Mouse (Mus musculus) ES-E14 (cell line): Measurements from ENCODE around the gene Nek8. TPM values are rescaled to one million over a fixed set of nuclear protein-coding genes. Genes with fewer than 3 reads are reported as not detected.

Experiments
- DNase-seq: peaks from one replicate; pipeline ENCODE4 v3.0.0-alpha.2; 2013; ENCODE audit warnings: low read depth, low spot score
- H3K27ac ChIP-seq: 2 replicates; pipeline ENCODE4 v1.5.1; 2012; ENCODE audit warnings: low read depth, mild to moderate bottlenecking, low read length, moderate library complexity, mixed read lengths; ENCODE audit not compliant: poor library complexity, insufficient read depth, severe bottlenecking
- H3K36me3 ChIP-seq: 2 replicates; pipeline ENCODE4 v1.6.1; 2012; ENCODE audit warnings: mild to moderate bottlenecking, low read length, moderate library complexity, mixed read lengths; ENCODE audit not compliant: control insufficient read depth, poor library complexity, insufficient read depth, severe bottlenecking
- H3K4me1 ChIP-seq, 2 experiments: fragments of 150-350 bp in 1 of 2; sonication (generic) in 1 of 2; 2 replicates each; pipeline ENCODE4 v1.6.1; 2012; ENCODE audit warnings: low read length in 2 of 2, mild to moderate bottlenecking in 1 of 2, mixed read lengths in 1 of 2; ENCODE audit not compliant: control insufficient read depth in 2 of 2, insufficient read depth in 2 of 2, poor library complexity in 1 of 2
- H3K4me3 ChIP-seq, 2 experiments: fragments of 150-350 bp in 1 of 2; sonication (generic) in 1 of 2; 2 replicates each; pipeline ENCODE4 v1.5.1; 2012; ENCODE audit warnings: low read length in 2 of 2, low read depth in 1 of 2, mild to moderate bottlenecking in 1 of 2, mixed read lengths in 1 of 2; ENCODE audit not compliant: insufficient read depth in 1 of 2, poor library complexity in 1 of 2, severe bottlenecking in 1 of 2
- H3K9ac ChIP-seq: 2 replicates; pipeline ENCODE4 v1.6.1; 2012; ENCODE audit warnings: low read depth, mild to moderate bottlenecking, low read length, mixed read lengths; ENCODE audit not compliant: poor library complexity, insufficient read depth, severe bottlenecking
- H3K9me3 ChIP-seq: fragments of 150-350 bp; sonication (generic); 2 replicates; pipeline ENCODE4 v1.6.1; 2012; ENCODE audit warnings: low read depth, mild to moderate bottlenecking, low read length; ENCODE audit not compliant: control insufficient read depth, insufficient read depth
- CHD2 ChIP-seq: IDR thresholded peaks from 2 replicates; pipeline ENCODE4 v1.6.1; 2014; ENCODE audit warnings: mild to moderate bottlenecking, low read depth, low read length, inconsistent platforms
- HCFC1 ChIP-seq: IDR thresholded peaks from 2 replicates; pipeline ENCODE4 v1.6.1; 2012; ENCODE audit warnings: low read length, inconsistent platforms, borderline replicate concordance; ENCODE audit not compliant: insufficient read depth
- MAFK ChIP-seq: IDR thresholded peaks from 2 replicates; pipeline ENCODE4 v1.6.1; 2014; ENCODE audit warnings: mild to moderate bottlenecking, low read depth, low read length, inconsistent platforms; ENCODE audit not compliant: insufficient read depth
- ZC3H11A ChIP-seq: IDR thresholded peaks from 2 replicates; pipeline ENCODE4 v1.6.1; 2012; ENCODE audit warnings: low read depth, mild to moderate bottlenecking, inconsistent platforms, low read length, borderline replicate concordance
- ZNF384 ChIP-seq: IDR thresholded peaks from 2 replicates; pipeline ENCODE4 v1.6.1; 2012; ENCODE audit warnings: low read depth, low read length, inconsistent platforms
- in situ Hi-C, 2 experiments: fragments of 600-800 bp; cut with MboI; formaldehyde crosslinking; loops; one replicate each; pipeline ENCODE4 v1.15.1; 2025; ENCODE audit warnings: low sequenced_read_pairs in 2 of 2, inconsistent platforms in 1 of 2; ENCODE audit not compliant: unreplicated experiment in 2 of 2
- total RNA-seq: library from RNA; depleted of rRNA; stranded (reverse); fragments of 300-350 nt; gene quantifications from 2 replicates; pipeline ENCODE4 v1.2.3, GENCODE M21; 2012

Nek8 gene
- total RNA-seq, 1 experiment = 15.3 TPM

GRCm38 (mm10) chr11:78156156-78156699 lies 20.2 kb downstream of the Nek8 start:
- in situ Hi-C loops = no loop called here
- Histone ChIP-seq H3K9me3 (no peaks in the 10 kb centered on the region), H3K9ac (no peak overlapping the region), H3K4me1 (peaks cover 0 to 24% of the 10 kb centered on the region in 2 experiments; a peak in 2 of 4 replicates), H3K36me3 (peaks cover 51% of the 10 kb centered on the region), H3K27ac (no peak overlapping the region), H3K4me3 (no peak overlapping the region)
- no peak for TF ChIP-seq ZNF384
- DNase-seq = no peak

- TF ChIP-seq HCFC1 (no peak), ZNF384 (no peak), MAFK (no peak), CHD2 (no peak), ZC3H11A (no peak)
- peaks cover 0 to 21% of the 10 kb centered on the region in 2 experiments; a peak in 2 of 4 replicates for H3K4me1 ChIP-seq
- H3K9ac ChIP-seq = no peak overlapping the region
- no peak overlapping the region for H3K27ac ChIP-seq
- H3K9me3 ChIP-seq = no peaks in the 10 kb centered on the region
- peaks cover 46% of the 10 kb centered on the region for H3K36me3 ChIP-seq
- in situ Hi-C loops = no loop called here
- DNase-seq = no peak
- H3K4me3 ChIP-seq = no peak overlapping the region
Observed at GRCm38 (mm10) chr11:78155674-78156073, 20.8 kb downstream of the Nek8 start.

GRCm38 (mm10) chr11:78153778-78154177 lies 22.7 kb downstream of the Nek8 start:
- no peak for DNase-seq
- TF ChIP-seq MAFK (no peak), ZC3H11A (no peak), CHD2 (no peak), ZNF384 (no peak), HCFC1 (no peak)
- no peak overlapping the region for H3K4me3 ChIP-seq
- no peak overlapping the region for H3K9ac ChIP-seq
- H3K9me3 ChIP-seq = no peaks in the 10 kb centered on the region
- in situ Hi-C loops = no loop called here
- H3K4me1 ChIP-seq = peaks cover 0 to 12% of the 10 kb centered on the region in 2 experiments; a peak in 2 of 4 replicates
- H3K36me3 ChIP-seq = peaks cover 34% of the 10 kb centered on the region
- H3K27ac ChIP-seq = no peak overlapping the region

GRCm38 (mm10) chr11:78152299-78153231 lies 23.9 kb downstream of the Nek8 start:
- TF ChIP-seq ZNF384 (no peak), ZC3H11A (no peak), CHD2 (no peak), MAFK (no peak), HCFC1 (no peak)
- no peak overlapping the region for H3K27ac ChIP-seq
- no peak for DNase-seq
- H3K4me1 ChIP-seq = peaks cover 0 to 7% of the 10 kb centered on the region in 2 experiments; a peak in 2 of 4 replicates
- H3K9ac ChIP-seq = no peak overlapping the region
- no peak overlapping the region for H3K4me3 ChIP-seq
- in situ Hi-C loops = no loop called here
- peaks cover 23% of the 10 kb centered on the region for H3K36me3 ChIP-seq
- no peaks in the 10 kb centered on the region for H3K9me3 ChIP-seq
